Mouse (Mus musculus) embryonic fibroblast, embryonic 13.5 days (primary cell): Measurements from ENCODE around the gene Erbb4.

ENCODE experiments used
- CTCF ChIP-seq: IDR thresholded peaks from 2 replicates; pipeline ENCODE4 v1.5.1; 2011; ENCODE audit warnings: mild to moderate bottlenecking, control low read depth, low read length, moderate library complexity, borderline replicate concordance; ENCODE audit not compliant: insufficient read depth
- POLR2A ChIP-seq: IDR thresholded peaks from 2 replicates; pipeline ENCODE4 v1.6.1; 2011; ENCODE audit warnings: low read depth, mild to moderate bottlenecking, control low read depth, low read length, moderate library complexity

DNA sequence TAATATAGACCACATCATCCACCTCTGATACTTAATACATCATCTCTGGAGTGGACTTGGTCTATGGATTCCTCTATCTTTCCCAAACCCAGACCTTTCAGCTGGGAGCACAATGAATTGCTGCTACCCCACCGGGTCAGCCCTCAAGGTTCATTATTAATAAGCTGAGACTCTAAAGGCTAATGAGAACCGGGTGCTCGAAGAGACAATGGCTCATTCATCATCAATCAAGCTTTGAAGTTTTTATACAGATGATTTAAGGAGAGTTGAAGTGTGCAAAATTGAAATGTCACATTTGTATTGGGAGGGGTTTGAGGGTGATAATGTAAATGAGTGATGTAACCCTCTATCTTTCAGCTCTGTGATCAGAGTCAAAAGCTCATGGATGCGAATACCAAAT lies 706.7 kb downstream of the Erbb4 start:
- TF ChIP-seq POLR2A (no peak), CTCF (no peak)
